Mouse (Mus musculus) CH12.LX (cell line): Measurements from ENCODE around the gene Kdm8. TPM values are rescaled to one million over a fixed set of nuclear protein-coding genes. Genes with fewer than 3 reads are reported as not detected.

Experiments used
- DNase-seq: peaks from one replicate; pipeline ENCODE4 v3.0.0-alpha.2; 2013; ENCODE audit errors: extremely low read depth
- H3K27ac ChIP-seq: 2 replicates; pipeline ENCODE4 v1.5.1; 2012; ENCODE audit warnings: low read depth, mild to moderate bottlenecking, control low read depth, moderate library complexity; ENCODE audit not compliant: insufficient read depth
- H3K27me3 ChIP-seq: replicated peaks from 2 replicates; pipeline ENCODE3; 2012; ENCODE audit warnings: inconsistent platforms
- H3K36me3 ChIP-seq, 2 experiments: replicated peaks in 1 of 2; 2 replicates each; pipeline versions ENCODE3 to v1.6.1; 2012; ENCODE audit warnings: inconsistent platforms in 1 of 2, low read length in 1 of 2, mild to moderate bottlenecking in 1 of 2, mixed read lengths in 1 of 2, moderate library complexity in 1 of 2; ENCODE audit not compliant: control insufficient read depth in 1 of 2, insufficient read depth in 1 of 2
- H3K4me1 ChIP-seq, 2 experiments: 2 replicates each; pipeline ENCODE4 v1.6.1; 2012; ENCODE audit warnings: inconsistent platforms in 1 of 2, moderate library complexity in 1 of 2; ENCODE audit not compliant: insufficient read depth in 2 of 2, control insufficient read depth in 1 of 2
- H3K4me2 ChIP-seq: 2 replicates; pipeline ENCODE4 v1.6.1; 2012; ENCODE audit warnings: low read depth, mild to moderate bottlenecking, control low read depth; ENCODE audit not compliant: poor library complexity, insufficient read depth, severe bottlenecking
- H3K4me3 ChIP-seq, 3 experiments: fragments of 150-350 bp in 1 of 3; sonication (generic) in 1 of 3; replicated peaks in 1 of 3; 2 replicates each; pipeline versions ENCODE3 to v1.5.1; 2011 to 2012; ENCODE audit warnings: low read depth in 2 of 3, low read length in 2 of 3, mild to moderate bottlenecking in 2 of 3, moderate library complexity in 2 of 3, control low read depth in 1 of 3, improper control_type of control experiment in 1 of 3, inconsistent platforms in 1 of 3, mixed read lengths in 1 of 3; ENCODE audit not compliant: poor library complexity in 1 of 3
- H3K79me2 ChIP-seq: replicated peaks from 2 replicates; pipeline ENCODE4 v1.6.1; 2012; ENCODE audit warnings: mild to moderate bottlenecking, moderate library complexity; ENCODE audit not compliant: control insufficient read depth, poor library complexity, insufficient read depth, severe bottlenecking; ENCODE audit errors: extremely low read depth
- H3K9ac ChIP-seq: 2 replicates; pipeline ENCODE4 v1.6.1; 2012; ENCODE audit warnings: low read depth, mild to moderate bottlenecking, control low read depth, moderate library complexity; ENCODE audit not compliant: insufficient read depth
- H3K9me3 ChIP-seq: replicated peaks from 2 replicates; pipeline ENCODE3; 2012; ENCODE audit warnings: low read length, inconsistent platforms, mixed read lengths
- EP300 ChIP-seq: IDR thresholded peaks from 2 replicates; pipeline ENCODE4 v1.6.1; 2011; ENCODE audit warnings: low read length, improper control_type of control experiment
- ETS1 ChIP-seq: conservative IDR thresholded peaks from 2 replicates; pipeline ENCODE4 v1.6.1; 2012; ENCODE audit warnings: low read depth, mild to moderate bottlenecking, inconsistent platforms, low read length, improper control_type of control experiment, moderate library complexity
- JUN ChIP-seq: IDR thresholded peaks from 2 replicates; pipeline ENCODE4 v1.6.1; 2011; ENCODE audit warnings: low read depth, mild to moderate bottlenecking, low read length, improper control_type of control experiment, moderate library complexity; ENCODE audit not compliant: insufficient read depth
- JUND ChIP-seq: conservative IDR thresholded peaks from 2 replicates; pipeline ENCODE4 v1.6.1; 2011; ENCODE audit warnings: low read depth, low read length, improper control_type of control experiment
- MAFK ChIP-seq: IDR thresholded peaks from 2 replicates; pipeline ENCODE4 v1.6.1; 2011; ENCODE audit warnings: low read length, improper control_type of control experiment; ENCODE audit not compliant: insufficient replicate concordance
- MAZ ChIP-seq: IDR thresholded peaks from 2 replicates; pipeline ENCODE4 v1.6.1; 2012; ENCODE audit warnings: low read depth, mild to moderate bottlenecking, inconsistent platforms, low read length, improper control_type of control experiment, moderate library complexity
- MYC ChIP-seq: IDR thresholded peaks from 2 replicates; pipeline ENCODE4 v1.6.1; 2011; ENCODE audit warnings: low read depth, mild to moderate bottlenecking, improper control_type of control experiment, low read length
- NELFE ChIP-seq: IDR thresholded peaks from 2 replicates; pipeline ENCODE4 v1.6.1; 2011; ENCODE audit warnings: low read depth, low read length, improper control_type of control experiment
- RAD21 ChIP-seq: IDR thresholded peaks from 2 replicates; pipeline ENCODE4 v1.6.1; 2011; ENCODE audit warnings: low read depth, mild to moderate bottlenecking, low read length, improper control_type of control experiment, moderate library complexity
- USF2 ChIP-seq: conservative IDR thresholded peaks from 2 replicates; pipeline ENCODE4 v1.6.1; 2011; ENCODE audit warnings: low read depth, low read length, improper control_type of control experiment
- ZKSCAN1 ChIP-seq: IDR thresholded peaks from 2 replicates; pipeline ENCODE4 v1.6.1; 2012; ENCODE audit warnings: low read depth, inconsistent platforms, low read length, improper control_type of control experiment, borderline replicate concordance
- ZNF384 ChIP-seq: IDR thresholded peaks from 2 replicates; pipeline ENCODE4 v1.6.1; 2012; ENCODE audit warnings: low read depth, low read length, improper control_type of control experiment, inconsistent platforms
- dilution Hi-C: fragments of 300-500 bp; cut with MboI; formaldehyde crosslinking; loops from 2 replicates; pipeline ENCODE4 v1.14.3; 2020; ENCODE audit warnings: low sequenced_read_pairs; ENCODE audit not compliant: extremely low pct_unique_long_range_greater_than_20kb, extremely low pct_ligation_motif_present
- in situ Hi-C: fragments of 300-500 bp; cut with MboI; formaldehyde crosslinking; loops from 3 replicates; pipeline ENCODE4 v1.14.3; 2019; ENCODE audit warnings: low sequenced_read_pairs, low pct_ligation_motif_present, low pct_unique_long_range_greater_than_20kb, mixed read lengths
- polyA plus RNA-seq: library from polyadenylated mRNA; unstranded; fragments of >175 nt; gene quantifications from 2 replicates; pipeline ENCODE4 v1.2.1, GENCODE M21; 2012; ENCODE audit warnings: low read depth; ENCODE audit not compliant: insufficient read length
- total RNA-seq, 2 experiments: library from RNA; depleted of rRNA; stranded (reverse); fragments of 300-350 nt in 1 of 2; fragments of >200 nt in 1 of 2; gene quantifications; 2 replicates each; pipeline ENCODE4 v1.2.3; 2012 to 2014

The Kdm8 gene
- total and polyA plus RNA-seq, 3 experiments = 5.0 to 8.7 (median 6.6) TPM

DNA sequence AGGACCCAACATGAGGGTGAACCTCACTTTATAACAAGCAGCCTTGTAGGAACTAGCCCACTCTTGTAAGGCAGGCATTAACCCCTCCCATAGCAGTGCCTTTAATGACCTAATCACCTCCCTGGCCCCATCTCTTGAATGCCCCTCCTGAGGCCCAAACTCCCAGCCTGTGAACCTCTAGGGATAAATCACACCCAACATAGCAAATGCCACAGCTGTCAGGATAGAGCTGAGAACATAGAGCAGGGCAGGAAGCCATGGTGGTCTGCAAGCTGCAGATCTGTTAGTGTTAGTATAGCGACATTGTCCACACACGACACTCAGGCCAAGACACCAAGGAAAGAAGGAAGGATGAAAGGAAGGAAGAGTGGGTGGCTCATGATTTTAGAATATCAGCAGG is 6.6 kb downstream of the Kdm8 start:
- H3K27ac ChIP-seq = no peak overlapping the region
- no peaks in the 10 kb centered on the region for H3K79me2 ChIP-seq
- H3K36me3 ChIP-seq = peaks cover 0 to 73% of the 10 kb centered on the region in 2 experiments
- H3K27me3 ChIP-seq = no peaks in the 10 kb centered on the region
- H3K4me3 ChIP-seq = no peak overlapping the region
- in situ Hi-C loops (no loop called here), dilution Hi-C loops (no loop called here)
- DNase-seq = no peak
- H3K9me3 ChIP-seq = peaks cover 7% of the 10 kb centered on the region
- no peak overlapping the region for H3K4me2 ChIP-seq
- TF ChIP-seq MAFK = no peak
- TF ChIP-seq JUND = no peak
- no peak for TF ChIP-seq ZKSCAN1
- TF ChIP-seq NELFE = no peak
- no peak for TF ChIP-seq ZNF384
- TF ChIP-seq, all 38 proteins: peak for 0
- Histone ChIP-seq H3K4me1 (peaks cover 0 to 3% of the 10 kb centered on the region in 2 experiments; a peak in 1 of 4 replicates), H3K9ac (no peak overlapping the region)

DNA sequence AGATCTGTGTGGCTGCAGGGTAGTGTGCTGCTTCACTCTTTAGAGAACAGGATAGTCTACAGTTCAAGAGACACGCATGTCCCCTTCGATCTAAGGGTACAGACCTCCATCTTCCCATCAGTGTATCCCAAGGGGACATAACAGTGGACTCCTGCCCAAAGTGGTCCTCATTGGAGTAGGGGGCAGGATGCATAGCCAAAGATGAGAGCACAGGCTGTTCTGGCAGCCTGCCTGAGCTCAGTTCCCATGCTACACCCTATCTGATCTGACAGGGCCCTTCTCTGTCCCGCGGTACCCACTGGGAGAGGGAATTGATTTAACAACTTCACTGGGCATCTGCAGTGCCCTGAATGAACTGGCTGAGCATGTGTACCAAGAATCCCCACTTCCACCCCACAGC is 9.2 kb downstream of the Kdm8 start:
- in situ Hi-C loops = no loop called here
- Histone ChIP-seq H3K4me1 (no peaks in the 10 kb centered on the region), H3K27ac (no peak overlapping the region), H3K4me2 (no peak overlapping the region), H3K4me3 (no peak overlapping the region), H3K79me2 (no peaks in the 10 kb centered on the region), H3K9me3 (no peaks in the 10 kb centered on the region), H3K27me3 (no peaks in the 10 kb centered on the region), H3K9ac (no peak overlapping the region), H3K36me3 (peaks cover 6 to 83% of the 10 kb centered on the region in 2 experiments)
- no peak for DNase-seq
- TF ChIP-seq MAZ (no peak), JUN (no peak)
- dilution Hi-C loops = no loop called here

DNA sequence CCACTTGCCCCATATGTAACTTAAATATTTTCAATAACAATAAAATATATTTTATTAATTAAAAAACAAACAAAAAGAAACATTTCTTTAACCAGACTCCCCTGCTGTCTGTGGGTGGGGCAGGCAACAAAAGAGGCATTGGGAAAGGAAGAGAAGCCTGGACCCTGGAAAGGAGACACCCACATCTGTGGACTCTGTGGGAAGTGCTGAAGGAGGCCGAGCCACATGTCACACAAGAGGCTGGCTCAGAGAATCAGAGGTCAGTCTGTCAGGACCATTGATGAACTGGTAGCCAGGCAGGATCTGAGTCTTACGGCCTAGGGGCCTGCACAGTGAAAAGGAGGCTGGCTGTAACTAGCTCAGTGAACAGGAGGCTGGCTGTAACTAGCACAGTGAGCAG is 17.7 kb downstream of the Kdm8 start:
- Histone ChIP-seq H3K4me2 (no peak overlapping the region), H3K27me3 (no peaks in the 10 kb centered on the region), H3K27ac (no peak overlapping the region), H3K36me3 (peaks cover 23 to 62% of the 10 kb centered on the region in 2 experiments), H3K4me1 (peaks cover 6 to 16% of the 10 kb centered on the region in 2 experiments), H3K79me2 (no peaks in the 10 kb centered on the region), H3K9me3 (no peaks in the 10 kb centered on the region)
- in situ Hi-C loops = no loop called here
- TF ChIP-seq USF2 = no peak
- TF ChIP-seq EP300 = no peak
- no peak for TF ChIP-seq RAD21
- no peak for TF ChIP-seq MYC
- no peak for TF ChIP-seq ETS1
- TF ChIP-seq, all 38 proteins: peak for 0
- no peak overlapping the region for H3K4me3 ChIP-seq
- dilution Hi-C loops = no loop called here
- H3K9ac ChIP-seq = no peak overlapping the region
- DNase-seq = no peak
